Mouse (Mus musculus) B cell, adult (primary cell): ENCODE results near the gene Mgst2. TPM values are rescaled to one million over a fixed set of nuclear protein-coding genes. Genes with fewer than 3 reads are reported as not detected.

Experiments
- total RNA-seq: library from RNA; stranded (reverse); gene quantifications from 4 replicates; pipeline ENCODE4 v1.2.4, GENCODE M21; 2023; ENCODE audit not compliant: inconsistent age

Mgst2 gene
- total RNA-seq, result 8.1 to 11.5 TPM (median 10.9 TPM) in 4 replicates

DNA sequence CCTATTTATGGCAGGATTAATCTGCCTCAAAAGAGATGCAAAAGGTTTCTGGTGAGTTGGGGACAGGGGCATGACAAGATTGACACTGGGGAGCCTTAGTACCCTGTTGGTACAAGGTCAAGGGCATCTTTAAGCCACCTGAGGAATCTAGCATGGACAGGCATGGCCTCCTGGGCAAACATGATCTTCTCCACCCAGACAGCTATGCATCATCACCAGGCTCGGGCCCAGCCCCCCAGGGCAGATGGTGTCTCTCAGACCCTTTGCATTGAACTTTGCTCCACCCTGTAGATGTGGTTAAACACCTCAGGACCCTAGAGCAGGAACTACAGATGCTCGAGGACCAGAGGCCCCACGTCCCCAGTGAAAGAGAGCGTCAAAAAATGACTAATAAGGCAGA, at the start of gene Mgst2:
TSS of gene Mgst2 (plus strand) at position 301 of the 400 bp plus-strand sequence.

Other genes starting within 250 kb of the Mgst2 start
- gene Naa15, start 245.2 kb upstream of the Mgst2 start, total RNA-seq, result 103 to 122 TPM (median 114 TPM) in 4 replicates
- 26.3 to 34.6 TPM (median 28.0 TPM) in 4 replicates for gene Rab33b, start 176.4 kb upstream of the Mgst2 start, total RNA-seq
- gene Setd7, start 99.5 kb upstream of the Mgst2 start, total RNA-seq, result 31.7 to 39.4 TPM (median 36.0 TPM) in 4 replicates